Mouse (Mus musculus) ES-E14 (cell line): ENCODE data around the gene Bglap2. TPM values are rescaled to one million over a fixed set of nuclear protein-coding genes. Genes with fewer than 3 reads are reported as not detected.

ENCODE experiments used
- DNase-seq: peaks from one replicate; pipeline ENCODE4 v3.0.0-alpha.2; 2013; ENCODE audit warnings: low read depth, low spot score
- H3K27ac ChIP-seq: 2 replicates; pipeline ENCODE4 v1.5.1; 2012; ENCODE audit warnings: low read depth, mild to moderate bottlenecking, low read length, moderate library complexity, mixed read lengths; ENCODE audit not compliant: poor library complexity, insufficient read depth, severe bottlenecking
- H3K36me3 ChIP-seq: 2 replicates; pipeline ENCODE4 v1.6.1; 2012; ENCODE audit warnings: mild to moderate bottlenecking, low read length, moderate library complexity, mixed read lengths; ENCODE audit not compliant: control insufficient read depth, poor library complexity, insufficient read depth, severe bottlenecking
- H3K4me1 ChIP-seq, 2 experiments: fragments of 150-350 bp in 1 of 2; sonication (generic) in 1 of 2; 2 replicates each; pipeline ENCODE4 v1.6.1; 2012; ENCODE audit warnings: low read length in 2 of 2, mild to moderate bottlenecking in 1 of 2, mixed read lengths in 1 of 2; ENCODE audit not compliant: control insufficient read depth in 2 of 2, insufficient read depth in 2 of 2, poor library complexity in 1 of 2
- H3K4me3 ChIP-seq, 2 experiments: fragments of 150-350 bp in 1 of 2; sonication (generic) in 1 of 2; 2 replicates each; pipeline ENCODE4 v1.5.1; 2012; ENCODE audit warnings: low read length in 2 of 2, low read depth in 1 of 2, mild to moderate bottlenecking in 1 of 2, mixed read lengths in 1 of 2; ENCODE audit not compliant: insufficient read depth in 1 of 2, poor library complexity in 1 of 2, severe bottlenecking in 1 of 2
- H3K9ac ChIP-seq: 2 replicates; pipeline ENCODE4 v1.6.1; 2012; ENCODE audit warnings: low read depth, mild to moderate bottlenecking, low read length, mixed read lengths; ENCODE audit not compliant: poor library complexity, insufficient read depth, severe bottlenecking
- H3K9me3 ChIP-seq: fragments of 150-350 bp; sonication (generic); 2 replicates; pipeline ENCODE4 v1.6.1; 2012; ENCODE audit warnings: low read depth, mild to moderate bottlenecking, low read length; ENCODE audit not compliant: control insufficient read depth, insufficient read depth
- CHD2 ChIP-seq: IDR thresholded peaks from 2 replicates; pipeline ENCODE4 v1.6.1; 2014; ENCODE audit warnings: mild to moderate bottlenecking, low read depth, low read length, inconsistent platforms
- HCFC1 ChIP-seq: IDR thresholded peaks from 2 replicates; pipeline ENCODE4 v1.6.1; 2012; ENCODE audit warnings: low read length, inconsistent platforms, borderline replicate concordance; ENCODE audit not compliant: insufficient read depth
- MAFK ChIP-seq: IDR thresholded peaks from 2 replicates; pipeline ENCODE4 v1.6.1; 2014; ENCODE audit warnings: mild to moderate bottlenecking, low read depth, low read length, inconsistent platforms; ENCODE audit not compliant: insufficient read depth
- ZC3H11A ChIP-seq: IDR thresholded peaks from 2 replicates; pipeline ENCODE4 v1.6.1; 2012; ENCODE audit warnings: low read depth, mild to moderate bottlenecking, inconsistent platforms, low read length, borderline replicate concordance
- ZNF384 ChIP-seq: IDR thresholded peaks from 2 replicates; pipeline ENCODE4 v1.6.1; 2012; ENCODE audit warnings: low read depth, low read length, inconsistent platforms
- in situ Hi-C, 2 experiments: fragments of 600-800 bp; cut with MboI; formaldehyde crosslinking; loops; one replicate each; pipeline ENCODE4 v1.15.1; 2025; ENCODE audit warnings: low sequenced_read_pairs in 2 of 2, inconsistent platforms in 1 of 2; ENCODE audit not compliant: unreplicated experiment in 2 of 2
- total RNA-seq: library from RNA; depleted of rRNA; stranded (reverse); fragments of 300-350 nt; gene quantifications from 2 replicates; pipeline ENCODE4 v1.2.3, GENCODE M21; 2012; rRNA removed

Bglap2 gene
- total RNA-seq, 1 experiment = not detected

DNA sequence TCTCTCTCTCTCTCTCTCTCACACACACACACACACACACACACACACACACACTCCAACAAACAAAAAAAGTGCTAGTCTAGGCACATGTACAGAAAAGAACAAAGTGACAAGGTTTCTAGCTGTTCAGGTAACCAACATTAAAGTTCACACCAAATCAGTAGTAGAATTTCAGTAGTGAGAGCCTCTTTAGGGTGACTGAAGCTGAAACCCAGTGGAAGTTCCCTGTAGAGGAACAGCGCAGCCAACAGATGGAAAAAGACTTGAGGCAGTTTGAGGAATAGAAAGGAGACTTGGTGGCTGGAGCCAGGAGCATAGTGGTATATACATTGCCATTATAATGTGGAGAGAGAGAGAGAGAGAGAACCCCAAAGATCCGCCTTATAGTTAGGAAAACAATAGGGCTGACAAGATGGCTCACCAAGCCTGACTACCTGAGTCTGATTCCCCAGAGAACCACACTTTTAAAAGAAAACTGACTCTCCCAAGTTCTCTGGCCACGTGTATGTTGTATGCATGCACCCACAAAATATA lies 43.5 kb downstream of the Bglap2 start:
- in situ Hi-C loops = loop anchor here in 1 of 2 experiments (5.0 kb wide), 1 partner anchor 38 kb away; the partner anchor contains the start of genes Cct3 and Tsacc
- Histone ChIP-seq H3K9me3 (no peaks in the 10 kb centered on the region), H3K9ac (peak overlapping the region; percentile 98), H3K27ac (peak overlapping the region; percentile 99), H3K36me3 (peaks cover 6% of the 10 kb centered on the region; the same call in 1 of the 2 replicates), H3K4me1 (peaks cover 0 to 21% of the 10 kb centered on the region in 2 experiments; a peak in 1 of 4 replicates), H3K4me3 (peak overlapping the region; percentile 77 to 91)
- TF ChIP-seq HCFC1 (no peak), ZNF384 (no peak), CHD2 (no peak), ZC3H11A (no peak), MAFK (no peak)
- DNase-seq = no peak

DNA sequence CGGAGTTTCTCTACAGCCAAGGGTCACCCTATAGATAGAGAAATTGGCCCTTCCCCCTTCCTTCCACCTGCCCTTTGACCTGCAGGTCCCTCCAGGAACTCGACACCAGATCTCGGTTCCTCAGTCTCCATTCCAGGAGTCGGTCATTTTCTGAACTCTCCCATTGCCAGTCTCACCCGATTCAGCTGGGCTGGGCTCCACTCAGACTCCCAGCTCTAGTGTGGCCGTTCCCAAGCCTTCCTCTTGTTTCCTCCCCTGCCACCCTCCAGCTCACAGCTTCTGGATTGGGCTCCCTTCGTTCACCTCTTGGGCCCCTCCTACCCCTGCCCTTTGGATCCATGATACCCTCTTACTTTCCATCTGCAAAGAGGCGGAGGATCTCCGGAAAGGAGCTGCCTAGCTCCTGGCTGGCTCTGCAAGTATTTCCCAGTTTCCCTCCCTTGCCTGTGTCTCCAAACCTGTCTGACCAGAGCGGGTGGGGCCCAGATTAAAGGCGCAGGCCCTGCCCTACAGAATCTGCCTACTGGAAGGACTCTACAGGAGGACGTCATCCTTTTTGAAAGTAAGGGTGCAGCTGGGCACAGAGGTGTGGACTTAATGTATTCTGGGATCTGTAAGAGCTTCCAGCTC lies 44.4 kb downstream of the Bglap2 start:
- Histone ChIP-seq H3K27ac (peak overlapping the region; percentile 99), H3K4me3 (peak overlapping the region; percentile 77 to 91), H3K36me3 (peaks cover 9% of the 10 kb centered on the region; the same call in 1 of the 2 replicates), H3K4me1 (peaks cover 0 to 23% of the 10 kb centered on the region in 2 experiments; a peak in 1 of 4 replicates), H3K9me3 (no peaks in the 10 kb centered on the region), H3K9ac (peak overlapping the region; percentile 98)
- TF ChIP-seq MAFK = no peak
- no peak for TF ChIP-seq ZNF384
- TF ChIP-seq ZC3H11A = no peak
- TF ChIP-seq HCFC1 = no peak
- DNase-seq = no peak
- in situ Hi-C loops = no loop called here

DNA sequence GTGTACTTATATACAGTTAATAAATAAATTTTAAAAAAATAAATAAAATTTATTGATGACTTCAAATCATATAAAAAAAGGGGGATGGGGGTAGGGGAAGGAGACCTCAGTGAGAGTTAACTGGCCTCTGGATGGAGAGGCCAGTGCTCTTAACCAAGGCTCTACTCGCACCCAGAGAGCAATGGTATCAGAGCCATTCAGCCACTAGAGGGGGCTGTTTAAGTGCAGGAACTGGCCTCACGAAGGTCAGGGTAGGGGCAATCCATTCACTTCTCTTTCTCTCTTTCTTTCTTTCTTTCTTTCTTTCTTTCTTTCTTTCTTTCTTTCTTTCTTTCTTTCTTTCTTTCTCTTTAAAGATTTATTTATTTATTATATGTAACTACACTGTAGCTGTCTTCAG lies 47.2 kb downstream of the Bglap2 start:
- Histone ChIP-seq H3K9me3 (no peaks in the 10 kb centered on the region), H3K27ac (no peak overlapping the region), H3K4me1 (peaks cover 0 to 19% of the 10 kb centered on the region in 2 experiments; a peak in 1 of 4 replicates), H3K36me3 (peaks cover 22% of the 10 kb centered on the region), H3K9ac (no peak overlapping the region), H3K4me3 (no peak overlapping the region)
- TF ChIP-seq CHD2 (no peak), MAFK (no peak), ZNF384 (no peak), ZC3H11A (no peak), HCFC1 (no peak)
- DNase-seq = peak; percentile 75
- in situ Hi-C loops = no loop called here

DNA sequence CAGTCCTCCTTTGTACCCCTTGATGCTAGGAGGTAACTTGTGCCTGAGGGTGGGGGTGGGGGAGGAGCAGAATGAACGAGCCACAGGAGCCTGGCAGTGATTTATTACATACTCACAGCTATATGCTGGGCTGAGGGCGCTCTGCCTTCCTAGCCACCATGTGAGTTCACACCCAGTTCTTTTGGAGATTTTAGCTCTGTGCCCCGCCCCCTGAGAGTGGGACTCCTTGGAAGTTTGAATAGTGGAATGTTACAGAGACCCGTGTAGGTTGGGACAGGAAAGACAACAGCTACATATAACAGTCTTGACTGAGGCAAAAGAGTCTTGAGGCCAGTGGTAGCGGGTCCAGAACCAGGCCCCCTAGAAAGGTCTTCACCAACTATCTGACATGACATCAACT lies 49.5 kb downstream of the Bglap2 start:
- H3K9ac ChIP-seq = peak overlapping the region; percentile 4; the same call in 1 of the 2 replicates
- H3K4me3 ChIP-seq = no peak overlapping the region
- no peaks in the 10 kb centered on the region for H3K9me3 ChIP-seq
- DNase-seq = no peak
- no peak overlapping the region for H3K27ac ChIP-seq
- TF ChIP-seq ZC3H11A (no peak), CHD2 (no peak), HCFC1 (no peak), MAFK (no peak), ZNF384 (no peak)
- H3K4me1 ChIP-seq = peaks cover 0 to 19% of the 10 kb centered on the region in 2 experiments; a peak in 1 of 4 replicates
- H3K36me3 ChIP-seq = peaks cover 22% of the 10 kb centered on the region
- in situ Hi-C loops = no loop called here

Other genes starting within 250 kb of the Bglap2 start
- 8.8 and 10.4 TPM in 2 replicates for gene Mef2d, start 236.3 kb downstream of the Bglap2 start, total RNA-seq
- 3.4 and 4.6 TPM in 2 replicates for gene Rhbg, start 124.0 kb downstream of the Bglap2 start, total RNA-seq
- gene Gm38392, start 91.5 kb downstream of the Bglap2 start, total RNA-seq = 2.4 and 2.9 TPM in 2 replicates
- gene Tsacc, start 81.7 kb downstream of the Bglap2 start, total RNA-seq = 8.4 and 16.7 TPM in 2 replicates
- gene Cct3, start 81.6 kb downstream of the Bglap2 start, total RNA-seq = 793 and 920 TPM in 2 replicates
- 147 and 226 TPM in 2 replicates for gene Glmp, start 53.7 kb downstream of the Bglap2 start, total RNA-seq
- gene Tmem79, start 42.6 kb downstream of the Bglap2 start, total RNA-seq = 24.3 and 39.5 TPM in 2 replicates
- 182 and 230 TPM in 2 replicates for gene Smg5, start 42.4 kb downstream of the Bglap2 start, total RNA-seq
- 1.6 and 2.2 TPM in 2 replicates for gene Paqr6, start 14.1 kb downstream of the Bglap2 start, total RNA-seq
- gene Bglap3, start 6.0 kb downstream of the Bglap2 start, total RNA-seq = 2.6 and 3.2 TPM in 2 replicates
- not detected in 2 replicates for gene Bglap, start 5.8 kb upstream of the Bglap2 start, total RNA-seq
- 89.5 and 97.0 TPM in 2 replicates for gene Pmf1, start 31.6 kb upstream of the Bglap2 start, total RNA-seq
- gene Slc25a44, start 46.4 kb upstream of the Bglap2 start, total RNA-seq = 13.6 and 17.1 TPM in 2 replicates
- 8.8 and 10.1 TPM in 2 replicates for gene Sema4a, start 82.5 kb upstream of the Bglap2 start, total RNA-seq
- 80.1 and 121 TPM in 2 replicates for gene Lmna, start 131.3 kb upstream of the Bglap2 start, total RNA-seq
- gene Mex3a, start 153.7 kb upstream of the Bglap2 start, total RNA-seq = 24.9 and 29.8 TPM in 2 replicates
- gene Rab25, start 169.6 kb upstream of the Bglap2 start, total RNA-seq = 2.1 and 4.0 TPM in 2 replicates
- 108 and 112 TPM in 2 replicates for gene Lamtor2, start 174.4 kb upstream of the Bglap2 start, total RNA-seq
- 103 and 135 TPM in 2 replicates for gene Ubqln4, start 175.1 kb upstream of the Bglap2 start, total RNA-seq
- 827 and 1,221 TPM in 2 replicates for gene Ssr2, start 197.2 kb upstream of the Bglap2 start, total RNA-seq
- 50.8 and 80.0 TPM in 2 replicates for gene Arhgef2, start 227.3 kb upstream of the Bglap2 start, total RNA-seq